Mouse (Mus musculus) heart, postnatal 4 days (tissue): ENCODE measurements at regions not wholly inside any gene's neighbourhood (a gene's known extent, or its start where the extent isn't known, plus 50 kb on each side); places are given as distances from the start of the nearest gene placed in this dataset.

Source experiments
- DNase-seq: peaks from one replicate; pipeline ENCODE4 v3.0.0; 2021

GRCm38 (mm10) chr3:75696117-75697077, 51.6 kb upstream of the Gm29133 start:
- DNase-seq: peak; percentile 66
